In genomic region chr1:190365126-190365525, GRCm38 (mm10) we compare ENCODE assay signal across 25 mouse cellular contexts.
DNase-seq lines count a peak whose midpoint lies in the region; ATAC-seq and TF ChIP-seq lines count a peak whose summit lies in the region.
"Had no signal": no experiment of that assay in that cellular context is flagged by ENCODE, and none has a peak within 500 bp of the region (broad histone marks: within the 10 kb centered on the region; RNA-seq: fewer than 3 reads in every experiment).

No protein-coding gene starts in this region.

- H3K9me3 ChIP-seq in kidney, embryonic 15.5 days (replicated peaks): no peaks in the 10 kb centered on the region
- no peaks in the 10 kb centered on the region for H3K9me3 ChIP-seq in heart, postnatal 0 days (replicated peaks; ENCODE audit: control insufficient read depth, low read length)
- H3K9me3 ChIP-seq: embryonic facial prominence, embryonic 13.5 days; forebrain, embryonic 12.5 days; heart, embryonic 15.5 days; hindbrain, embryonic 15.5 days; liver, embryonic 13.5 days; midbrain, embryonic 12.5 days had no signal

- no peak for ATAC-seq in kidney, embryonic 15.5 days (replicated peaks; ENCODE audit: low FRiP score)
- peak; percentile 89 for ATAC-seq in heart, postnatal 0 days (ENCODE audit: insufficient read depth, low read depth)

- TF ChIP-seq EP300 in heart, postnatal 0 days (IDR thresholded peaks at IDR 0.05; ENCODE audit: low read depth): peak; percentile 79

- intact Hi-C loops in gastrocnemius, postnatal 36 days (cut with DNase I): no loop called here

- no peak overlapping the region for H3K4me3 ChIP-seq in kidney, embryonic 15.5 days (replicated peaks)
- H3K4me3 ChIP-seq in heart, postnatal 0 days (ENCODE audit: low read depth, low read length): no peak overlapping the region
- H3K4me3 ChIP-seq: embryonic facial prominence, embryonic 13.5 days; erythroblast, embryonic 14.5 days; forebrain, embryonic 12.5 days; heart, embryonic 15.5 days; hindbrain, embryonic 15.5 days; liver, embryonic 13.5 days; midbrain, embryonic 12.5 days had no signal

- no peaks in the 10 kb centered on the region for H3K27me3 ChIP-seq in kidney, embryonic 15.5 days
- no peaks in the 10 kb centered on the region for H3K27me3 ChIP-seq in heart, postnatal 0 days (ENCODE audit: control insufficient read depth, insufficient read depth, low read length)
- H3K27me3 ChIP-seq: embryonic facial prominence, embryonic 13.5 days; heart, embryonic 15.5 days; hindbrain, embryonic 15.5 days; liver, embryonic 13.5 days; midbrain, embryonic 12.5 days had no signal

- peak; percentile 38 to 42 for DNase-seq in cerebellum, postnatal 14 days
- DNase-seq in cerebellum, adult 8-10 months: no peak
- peak; percentile 11 for DNase-seq in kidney, adult 18-20 months
- DNase-seq in heart, adult 9 months (ENCODE audit: low spot score in 2 of 2): peak; percentile 56 to 68
- DNase-seq in heart, postnatal 0 days (ENCODE audit: low spot score): peak; percentile 87
- DNase-seq in gastrocnemius, postnatal 36 days: no peak
- DNase-seq: cerebellum, adult 11-12 months; cerebellum, postnatal 36 days; embryo, embryonic 11 days; gastrocnemius, postnatal 25 days; liver, embryonic 13.5 days; lung, adult 2 months; lung, postnatal 14 days; right cerebral cortex, postnatal 14 days; thymus, adult 2 months; thymus, postnatal 4 days had no signal

- no peak overlapping the region for H3K27ac ChIP-seq in kidney, embryonic 15.5 days
- H3K27ac ChIP-seq in heart, postnatal 0 days (ENCODE audit: low read depth): peak overlapping the region; percentile 85
- H3K27ac ChIP-seq: embryonic facial prominence, embryonic 13.5 days; forebrain, embryonic 12.5 days; heart, embryonic 15.5 days; hindbrain, embryonic 15.5 days; kidney, postnatal 0 days; liver, embryonic 13.5 days; midbrain, embryonic 12.5 days; stomach, postnatal 0 days had no signal

- H3K4me1 ChIP-seq in kidney, embryonic 15.5 days: peaks cover 5% of the 10 kb centered on the region; the same call in 1 of the 2 replicates
- peaks cover 12% of the 10 kb centered on the region; the same call in 1 of the 2 replicates for H3K4me1 ChIP-seq in heart, postnatal 0 days (ENCODE audit: control insufficient read depth, insufficient read depth)
- H3K4me1 ChIP-seq: embryonic facial prominence, embryonic 13.5 days; hindbrain, embryonic 15.5 days; liver, embryonic 13.5 days had no signal

- no peak overlapping the region for H3K9ac ChIP-seq in kidney, embryonic 15.5 days
- no peak overlapping the region for H3K9ac ChIP-seq in heart, postnatal 0 days (replicated peaks; ENCODE audit: low read depth, low read length)
- H3K9ac ChIP-seq: embryonic facial prominence, embryonic 13.5 days; forebrain, embryonic 12.5 days; heart, embryonic 15.5 days; hindbrain, embryonic 15.5 days; liver, embryonic 13.5 days; midbrain, embryonic 12.5 days had no signal

- H3K4me2 ChIP-seq in kidney, embryonic 15.5 days: no peak overlapping the region
- H3K4me2 ChIP-seq in heart, postnatal 0 days (ENCODE audit: low read depth, low read length): peak overlapping the region; percentile 34; the same call in 1 of the 2 replicates
- H3K4me2 ChIP-seq: embryonic facial prominence, embryonic 13.5 days; forebrain, embryonic 12.5 days; heart, embryonic 15.5 days; hindbrain, embryonic 15.5 days; liver, embryonic 13.5 days; midbrain, embryonic 12.5 days had no signal

- no peaks in the 10 kb centered on the region for H3K36me3 ChIP-seq in kidney, embryonic 15.5 days
- H3K36me3 ChIP-seq in heart, postnatal 0 days (replicated peaks; ENCODE audit: control insufficient read depth, insufficient read depth, low read length): no peaks in the 10 kb centered on the region
- H3K36me3 ChIP-seq: embryonic facial prominence, embryonic 13.5 days; forebrain, embryonic 12.5 days; heart, embryonic 15.5 days; hindbrain, embryonic 15.5 days; liver, embryonic 13.5 days; midbrain, embryonic 12.5 days had no signal

- no peak for TF ChIP-seq CTCF in heart, postnatal 0 days (IDR thresholded peaks at IDR 0.05; ENCODE audit: low read depth)

- WGBS in kidney, embryonic 15.5 days: 81% methylated on average over 11 of the region's 11 CpGs
- 37% methylated on average over 11 of the region's 11 CpGs for WGBS in heart, postnatal 0 days

Comparison
In these comparisons a context has a peak if more than half of its experiments do, and no peak if none do; other contexts are left out.
1. DNase-seq: peak in cerebellum, postnatal 14 days (2 of 2), kidney, adult 18-20 months (single experiment), heart, adult 9 months (2 of 2) and heart, postnatal 0 days (single experiment); none in cerebellum, adult 8-10 months (single experiment) and gastrocnemius, postnatal 36 days (0 of 2).